Mouse (Mus musculus) R1 (cell line): ENCODE measurements around the gene Gdi2.

Experiments used
- DNase-seq: peaks from one replicate; pipeline ENCODE4 v3.0.0-alpha.2; 2018; ENCODE audit warnings: low read depth, low spot score

The Gdi2 gene

GRCm38 (mm10) chr13:3547410-3547809, 9.5 kb downstream of the Gdi2 start:
- DNase-seq, result no peak

DNA sequence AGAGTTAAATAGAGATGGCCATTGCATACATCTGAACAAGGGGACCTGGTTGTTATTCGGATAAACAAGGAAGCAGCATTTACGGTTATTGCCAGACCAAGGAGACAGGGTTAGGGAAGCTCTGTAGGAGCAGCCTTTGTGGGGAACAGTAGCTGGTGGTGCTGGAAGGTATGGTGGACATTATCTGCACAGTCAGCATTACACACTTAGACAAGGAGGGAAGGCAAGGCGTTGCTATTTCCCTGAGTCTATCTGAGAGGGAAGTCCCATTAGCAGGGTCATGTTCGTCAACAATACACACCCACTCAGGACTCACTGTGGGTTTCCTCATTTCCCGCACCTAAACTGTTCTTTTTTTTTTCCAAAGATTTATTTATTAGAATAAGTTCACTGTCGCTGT, 10.0 kb downstream of the Gdi2 start:
- no peak for DNase-seq

- DNase-seq, result no peak
Observed at GRCm38 (mm10) chr13:3563130-3563529, 25.3 kb downstream of the Gdi2 start.

- no peak for DNase-seq
Observed at GRCm38 (mm10) chr13:3563953-3564352, 26.1 kb downstream of the Gdi2 start.

GRCm38 (mm10) chr13:3590789-3591188, 52.9 kb downstream of the Gdi2 start:
- DNase-seq, result peak; percentile 27

DNA sequence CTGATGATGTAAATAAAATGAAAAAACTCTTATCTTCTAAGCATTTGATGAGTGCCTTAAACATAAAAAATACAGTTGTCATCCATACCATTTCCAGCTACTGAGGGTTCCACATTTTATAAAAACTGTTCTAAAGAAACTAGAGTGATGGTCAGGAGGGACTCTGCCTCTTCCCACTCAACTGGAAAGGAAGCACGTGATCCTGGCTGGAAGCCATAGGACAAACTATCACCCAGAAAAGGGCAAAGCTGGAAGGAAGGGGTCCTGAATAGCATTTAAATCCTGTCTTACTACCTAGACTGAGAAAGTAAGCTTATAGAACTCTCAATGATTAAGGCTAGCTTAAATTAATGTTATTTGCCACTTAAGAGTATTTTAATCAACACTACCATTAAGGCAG, 56.4 kb downstream of the Gdi2 start:
- DNase-seq, result no peak

- no peak for DNase-seq
Observed at GRCm38 (mm10) chr13:3596232-3596631, 58.4 kb downstream of the Gdi2 start.

- DNase-seq, result no peak
Observed at GRCm38 (mm10) chr13:3609780-3610117, 71.9 kb downstream of the Gdi2 start.

DNA sequence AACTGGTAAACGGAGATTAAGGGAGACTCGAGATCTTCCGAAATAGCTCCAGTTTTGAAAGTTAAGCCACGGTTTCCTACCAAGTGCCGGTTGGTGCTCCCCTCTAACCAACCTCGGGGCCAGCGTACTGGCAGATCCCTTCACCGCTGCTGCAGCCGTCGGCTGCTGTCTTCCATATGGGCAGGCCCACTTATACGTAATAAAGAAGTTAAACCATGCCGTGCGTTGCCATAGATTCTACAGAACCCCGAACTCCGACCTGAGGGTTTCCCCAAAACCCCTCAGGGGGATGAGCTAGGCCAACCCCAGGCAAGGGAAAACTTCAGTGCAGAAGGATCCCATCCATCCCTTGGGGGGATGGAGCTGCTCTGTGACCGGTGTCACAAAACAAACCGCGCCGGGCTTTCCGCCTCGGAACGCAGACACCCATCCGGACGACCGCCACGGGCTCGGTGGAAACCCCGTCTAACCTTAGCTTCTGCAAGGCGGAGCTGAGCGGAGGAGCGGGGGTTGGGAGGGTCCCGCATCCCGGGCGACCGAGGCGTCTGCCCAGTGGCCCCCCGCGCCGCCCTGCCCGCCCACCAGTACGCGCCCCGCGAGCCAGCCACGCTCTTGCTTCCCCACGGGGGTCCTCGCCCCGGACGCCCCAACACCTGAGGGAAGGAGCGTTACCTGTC, 72.4 kb downstream of the Gdi2 start:
- DNase-seq, result peak; percentile 55

GRCm38 (mm10) chr13:3610795-3611438, 73.1 kb downstream of the Gdi2 start, which contains the start of gene Fam208b:
Gene Fam208b (minus strand): TSS chr13:3611108.
- peak; percentile 91 for DNase-seq
